Comparison of ENCODE assay signal across 10 mouse cellular contexts in genomic region chr19:56474869-56475550, GRCm38 (mm10). TPM values are rescaled to one million over a fixed set of nuclear protein-coding genes. Genes with fewer than 3 reads are reported as not detected.
DNase-seq lines count a peak whose midpoint lies in the region; ATAC-seq and TF ChIP-seq lines count a peak whose summit lies in the region.
"Had no signal": no experiment of that assay in that cellular context is flagged by ENCODE, and none has a peak within 500 bp of the region (broad histone marks: within the 10 kb centered on the region; RNA-seq: fewer than 3 reads in every experiment).

No protein-coding gene starts in this region.

- ATAC-seq in heart, embryonic 14.5 days (ENCODE audit: insufficient number of reproducible peaks, insufficient read depth, low FRiP score, low read depth): no peak
- peak; percentile 73 to 86 for ATAC-seq in hematopoietic stem cell, adult 5-6 weeks (replicated peaks in 1 of 2; ENCODE audit: insufficient read depth in 1 of 2, low FRiP score in 2 of 2, low TSS enrichment in 1 of 2, low read depth in 1 of 2, poor library complexity in 2 of 2, severe bottlenecking in 2 of 2)
- peak; percentile 82 for ATAC-seq in lung, postnatal 0 days
- ATAC-seq: Patski had no signal

- H3K27ac ChIP-seq in heart, embryonic 14.5 days (replicated peaks in 1 of 2; ENCODE audit: control insufficient read depth in 1 of 2, insufficient read depth in 1 of 2, low read depth in 2 of 2, low read length in 2 of 2): no peak overlapping the region
- H3K27ac ChIP-seq in lung, postnatal 0 days (ENCODE audit: low read length): no peak overlapping the region
- H3K27ac ChIP-seq in gastrocnemius, adult 2 months: no peak overlapping the region

- no peaks in the 10 kb centered on the region for H3K27me3 ChIP-seq in heart, embryonic 14.5 days (ENCODE audit: control insufficient read depth, insufficient read depth, low read length)
- H3K27me3 ChIP-seq in lung, postnatal 0 days (replicated peaks; ENCODE audit: insufficient read depth, low read length): no peaks in the 10 kb centered on the region
- H3K27me3 ChIP-seq: Patski had no signal

- H3K4me2 ChIP-seq in heart, embryonic 14.5 days (ENCODE audit: low read length): peak overlapping the region; percentile 56
- H3K4me2 ChIP-seq in lung, postnatal 0 days (replicated peaks; ENCODE audit: low read depth, low read length): peak overlapping the region; percentile 29

- no peak for DNase-seq in heart, adult 9 months (ENCODE audit: low spot score in 2 of 2)
- peak; percentile 90 for DNase-seq in MEL-GATA-1-ER (ENCODE audit: extremely low read depth, low read depth)
- DNase-seq in lung, postnatal 0 days (ENCODE audit: low spot score): peak; percentile 59
- DNase-seq in gastrocnemius, adult 2 months: no peak
- DNase-seq in layer of hippocampus, adult 8-10 months (ENCODE audit: low spot score in 2 of 2): no peak
- no peak for DNase-seq in layer of hippocampus, postnatal 10 days (ENCODE audit: low spot score in 2 of 2)

- no peak overlapping the region for H3K9ac ChIP-seq in heart, embryonic 14.5 days (ENCODE audit: low read length)
- H3K9ac ChIP-seq in lung, postnatal 0 days (replicated peaks; ENCODE audit: low read depth): no peak overlapping the region

- H3K4me1 ChIP-seq in heart, embryonic 14.5 days (ENCODE audit: control insufficient read depth in 2 of 2, insufficient read depth in 2 of 2, low read length in 2 of 2): peaks cover 6 to 7% of the 10 kb centered on the region in 2 experiments
- H3K4me1 ChIP-seq in lung, postnatal 0 days (ENCODE audit: insufficient read depth, low read depth, low read length): no peaks in the 10 kb centered on the region; the same call in 1 of the 2 replicates

- intact Hi-C loops in gastrocnemius, adult 2 months (cut with DNase I): no loop called here

- no peak for TF ChIP-seq EP300 in lung, postnatal 0 days (IDR thresholded peaks at IDR 0.05)

- TF ChIP-seq CTCF in lung, postnatal 0 days (IDR thresholded peaks at IDR 0.05): no peak
- no peak for TF ChIP-seq CTCF in gastrocnemius, adult 2 months (IDR thresholded peaks at IDR 0.05)

- WGBS in heart, embryonic 14.5 days: 39% methylated on average over 19 of the region's 19 CpGs
- WGBS in lung, postnatal 0 days: 45% methylated on average over 19 of the region's 19 CpGs

- no peaks in the 10 kb centered on the region for H3K9me3 ChIP-seq in heart, embryonic 14.5 days (ENCODE audit: control insufficient read depth, low read length)
- no peaks in the 10 kb centered on the region for H3K9me3 ChIP-seq in lung, postnatal 0 days (ENCODE audit: low read length)

- no peaks in the 10 kb centered on the region for H3K36me3 ChIP-seq in heart, embryonic 14.5 days (ENCODE audit: control insufficient read depth, insufficient read depth, low read length)
- H3K36me3 ChIP-seq in lung, postnatal 0 days (ENCODE audit: insufficient read depth, low read length): no peaks in the 10 kb centered on the region

- H3K4me3 ChIP-seq in heart, embryonic 14.5 days (ENCODE audit: control insufficient read depth in 1 of 2, insufficient read depth in 1 of 2, low read depth in 1 of 2, low read length in 2 of 2): peak overlapping the region; percentile 14 to 32; a peak in 3 of 4 replicates
- H3K4me3 ChIP-seq in lung, postnatal 0 days (ENCODE audit: low read depth, low read length): no peak overlapping the region
- no peak overlapping the region for H3K4me3 ChIP-seq in gastrocnemius, adult 2 months

RNA-seq across cellular contexts. Expression of gene Plekhs1, which starts 13.6 kb away (rescaled TPM):
- 0.08 TPM in 1 of 2 replicates, not detected in the other for polyA plus RNA-seq in heart, embryonic 14.5 days (2014; fragmentation: Nextera tagmentation; extraction: Ambion mirVana)
- not detected in 2 replicates for total RNA-seq in hematopoietic stem cell, adult 5-6 weeks (2017)
- polyA plus RNA-seq in lung, postnatal 0 days (2015; fragmentation: Nextera tagmentation; extraction: Ambion mirVana): 0.11 and 0.21 TPM in 2 replicates
- under 1 TPM in 1 of 2 experiments, not detected in 1; 0.20 TPM for total RNA-seq in gastrocnemius, adult 2 months (2021)
- under 1 TPM; 0.18 to 0.50 (median 0.28) TPM for total RNA-seq in layer of hippocampus, adult 8-10 months (2022)
- total RNA-seq in layer of hippocampus, postnatal 10 days (2021): under 1 TPM; 0.33 to 0.41 TPM
- total RNA-seq: liver, adult 2 months had no signal

Comparison
In these comparisons a context has a peak if more than half of its experiments do, and no peak if none do; other contexts are left out.
1. H3K4me3 ChIP-seq: peak in heart, embryonic 14.5 days (2 of 2); none in lung, postnatal 0 days (single experiment) and gastrocnemius, adult 2 months (single experiment).
2. DNase-seq: peak in MEL-GATA-1-ER (single experiment) and lung, postnatal 0 days (single experiment); none in heart, adult 9 months (0 of 2), gastrocnemius, adult 2 months (single experiment), layer of hippocampus, adult 8-10 months (0 of 2) and layer of hippocampus, postnatal 10 days (0 of 2).